Mouse (Mus musculus) brain, adult 2 months (tissue): Measurements from ENCODE around the gene Fam92a.
A peak's percentile ranks its signal among the peaks of the same experiment; 100 is the strongest.
"Not testable (repeated sequence)": the region's sequence is repeated elsewhere in the genome, so short reads cannot be mapped to it uniquely, and the experiment has no call there.

Source experiments
- DNase-seq: peaks from one replicate; pipeline ENCODE4 v3.0.0; 2011; ENCODE audit warnings: low read depth, low spot score

Gene Fam92a

GRCm38 (mm10) chr4:12171318-12172091, at the start of gene Fam92a:
Gene Fam92a (minus strand): TSS chr4:12172015.
- peak; percentile 89 for DNase-seq

GRCm38 (mm10) chr4:12178992-12179391, 7.2 kb upstream of the Fam92a start:
- DNase-seq, result peak; percentile 52

- no peak for DNase-seq
Observed at GRCm38 (mm10) chr4:12170986-12171317, 863 bp downstream of the Fam92a start.

GRCm38 (mm10) chr4:12147660-12148059, 24.2 kb downstream of the Fam92a start:
- no peak for DNase-seq

GRCm38 (mm10) chr4:12141516-12141915, 30.3 kb downstream of the Fam92a start:
- DNase-seq, result not testable (repeated sequence)

- peak; percentile 39 for DNase-seq
Observed at GRCm38 (mm10) chr4:12140592-12141062, 31.2 kb downstream of the Fam92a start.

- peak; percentile 97 for DNase-seq
Observed at GRCm38 (mm10) chr4:12140141-12140567, 31.7 kb downstream of the Fam92a start, which contains the start of gene Rbm12b1. Gene Rbm12b1 (plus strand): TSS chr4:12140264.
